Mouse (Mus musculus): ENCODE results near the gene Foxj1. TPM values are rescaled to one million over a fixed set of nuclear protein-coding genes. Genes with fewer than 3 reads are reported as not detected.

Foxj1 gene
- polyA plus RNA-seq, 1 experiment from 2014 or later = 7.8 TPM

GRCm38 (mm10) chr11:116337000-116337399, 1.8 kb upstream of the Foxj1 start:
- Histone ChIP-seq H3K27me3 (peaks cover 24% of the 10 kb centered on the region), H3K9me3 (no peaks in the 10 kb centered on the region), H3K4me1 (replicated peaks) (peaks cover 52% of the 10 kb centered on the region), H3K27ac (replicated peaks) (no peak overlapping the region), H3K4me2 (no peak overlapping the region), H3K9ac (no peak overlapping the region), H3K4me3 (no peak overlapping the region), H3K36me3 (peaks cover 31% of the 10 kb centered on the region)
- ATAC-seq (ENCODE audit: low read depth) = no peak
- 61% methylated on average over 12 of the region's 12 CpGs for WGBS

GRCm38 (mm10) chr11:116336393-116336792, 1.2 kb upstream of the Foxj1 start:
- Histone ChIP-seq H3K36me3 (peaks cover 26% of the 10 kb centered on the region), H3K4me2 (peak overlapping the region; percentile 85), H3K9me3 (no peaks in the 10 kb centered on the region), H3K9ac (peak overlapping the region; percentile 65), H3K27me3 (peaks cover 24% of the 10 kb centered on the region), H3K4me1 (replicated peaks) (peaks cover 58% of the 10 kb centered on the region), H3K4me3 (no peak overlapping the region), H3K27ac (replicated peaks) (peak overlapping the region; percentile 71; the same call in 1 of the 2 replicates)
- no peak for ATAC-seq (ENCODE audit: low read depth)
- WGBS = 64% methylated on average over 4 of the region's 4 CpGs

GRCm38 (mm10) chr11:116334417-116334782, 799 bp downstream of the Foxj1 start:
- Histone ChIP-seq H3K4me2 (peak overlapping the region; percentile 85), H3K4me1 (replicated peaks) (peaks cover 78% of the 10 kb centered on the region), H3K9me3 (no peaks in the 10 kb centered on the region), H3K27me3 (peaks cover 24% of the 10 kb centered on the region), H3K27ac (replicated peaks) (no peak overlapping the region), H3K9ac (peak overlapping the region; percentile 59), H3K4me3 (peak overlapping the region; percentile 47), H3K36me3 (peaks cover 13% of the 10 kb centered on the region)
- WGBS = 6% methylated on average over 26 of the region's 26 CpGs
- no peak for ATAC-seq (ENCODE audit: low read depth)

- H3K9ac ChIP-seq = peak overlapping the region; percentile 59
- H3K4me2 ChIP-seq = peak overlapping the region; percentile 85
- H3K4me3 ChIP-seq = peak overlapping the region; percentile 47
- peaks cover 10% of the 10 kb centered on the region for H3K36me3 ChIP-seq
- no peak overlapping the region; the same call in 1 of the 2 replicates for H3K27ac ChIP-seq (replicated peaks)
- H3K4me1 ChIP-seq (replicated peaks) = peaks cover 84% of the 10 kb centered on the region
- WGBS = 26% methylated on average over 31 of the region's 31 CpGs
- H3K27me3 ChIP-seq = peaks cover 24% of the 10 kb centered on the region
- no peak for ATAC-seq (ENCODE audit: low read depth)
- H3K9me3 ChIP-seq = no peaks in the 10 kb centered on the region
Observed at GRCm38 (mm10) chr11:116333526-116334416, 1.4 kb downstream of the Foxj1 start.

- peak overlapping the region; percentile 85 for H3K4me2 ChIP-seq
- 0 out of 2 replicates have a peak, but pooled peaks cover 3% of the 10 kb centered on the region for H3K36me3 ChIP-seq
- peak overlapping the region; percentile 41 for H3K9ac ChIP-seq
- 63% methylated on average over 3 of the region's 3 CpGs for WGBS
- H3K9me3 ChIP-seq = no peaks in the 10 kb centered on the region
- no peak for ATAC-seq (ENCODE audit: low read depth)
- no peak overlapping the region for H3K4me3 ChIP-seq
- H3K27me3 ChIP-seq = peaks cover 24% of the 10 kb centered on the region
- H3K4me1 ChIP-seq (replicated peaks) = peaks cover 88% of the 10 kb centered on the region
- H3K27ac ChIP-seq (replicated peaks) = peak overlapping the region; percentile 61
Observed at GRCm38 (mm10) chr11:116332983-116333270, 2.3 kb downstream of the Foxj1 start.

GRCm38 (mm10) chr11:116332232-116332982, 2.8 kb downstream of the Foxj1 start:
- WGBS = 20% methylated on average over 17 of the region's 19 CpGs
- no peaks in the 10 kb centered on the region for H3K9me3 ChIP-seq
- peak; percentile 38 for ATAC-seq (ENCODE audit: low read depth)
- 0 out of 2 replicates have a peak overlapping the region, but pooled peaks have one; percentile 17 for H3K9ac ChIP-seq
- peak overlapping the region; percentile 73 for H3K27ac ChIP-seq (replicated peaks)
- peaks cover 24% of the 10 kb centered on the region for H3K27me3 ChIP-seq
- H3K36me3 ChIP-seq = no peaks in the 10 kb centered on the region
- peaks cover 88% of the 10 kb centered on the region for H3K4me1 ChIP-seq (replicated peaks)
- H3K4me3 ChIP-seq = no peak overlapping the region
- H3K4me2 ChIP-seq = peak overlapping the region; percentile 85

GRCm38 (mm10) chr11:116330211-116330518, 5.0 kb downstream of the Foxj1 start:
- H3K9ac ChIP-seq = peak overlapping the region; percentile 27; the same call in 1 of the 2 replicates
- WGBS = 51% methylated on average over 7 of the region's 7 CpGs
- peak overlapping the region; percentile 83 for H3K27ac ChIP-seq (replicated peaks)
- H3K27me3 ChIP-seq = peaks cover 24% of the 10 kb centered on the region
- no peaks in the 10 kb centered on the region for H3K9me3 ChIP-seq
- no peak overlapping the region for H3K4me3 ChIP-seq
- peaks cover 67% of the 10 kb centered on the region for H3K4me1 ChIP-seq (replicated peaks)
- ATAC-seq (ENCODE audit: low read depth) = no peak
- H3K4me2 ChIP-seq = no peak overlapping the region
- no peaks in the 10 kb centered on the region for H3K36me3 ChIP-seq

GRCm38 (mm10) chr11:116329314-116330210, 5.6 kb downstream of the Foxj1 start:
- ATAC-seq (ENCODE audit: low read depth) = peak; percentile 66
- Histone ChIP-seq H3K9ac (peak overlapping the region; percentile 27; the same call in 1 of the 2 replicates), H3K9me3 (no peaks in the 10 kb centered on the region), H3K4me2 (no peak overlapping the region), H3K27me3 (peaks cover 18% of the 10 kb centered on the region), H3K4me3 (no peak overlapping the region), H3K4me1 (replicated peaks) (peaks cover 61% of the 10 kb centered on the region), H3K27ac (replicated peaks) (peak overlapping the region; percentile 83), H3K36me3 (no peaks in the 10 kb centered on the region)
- WGBS = 35% methylated on average over 18 of the region's 18 CpGs

- no peaks in the 10 kb centered on the region for H3K9me3 ChIP-seq
- 77% methylated on average over 7 of the region's 7 CpGs for WGBS
- H3K27ac ChIP-seq (replicated peaks) = no peak overlapping the region
- H3K9ac ChIP-seq = no peak overlapping the region
- H3K36me3 ChIP-seq = no peaks in the 10 kb centered on the region
- ATAC-seq (ENCODE audit: low read depth) = no peak
- H3K4me1 ChIP-seq (replicated peaks) = peaks cover 36% of the 10 kb centered on the region
- no peak overlapping the region for H3K4me3 ChIP-seq
- H3K27me3 ChIP-seq = no peaks in the 10 kb centered on the region
- H3K4me2 ChIP-seq = no peak overlapping the region
Observed at GRCm38 (mm10) chr11:116326963-116327603, 8.1 kb downstream of the Foxj1 start.

GRCm38 (mm10) chr11:116318719-116319659, 16.2 kb downstream of the Foxj1 start:
- ATAC-seq (ENCODE audit: low read depth) = peak; percentile 84

More at GRCm38 (mm10) chr11:116318719-116319659, 16.2 kb downstream of the Foxj1 start:
- H3K4me2 ChIP-seq = peak overlapping the region; percentile 78
- no peaks in the 10 kb centered on the region for H3K36me3 ChIP-seq
- peaks cover 11% of the 10 kb centered on the region for H3K4me1 ChIP-seq (replicated peaks)
- 1% methylated on average over 41 of the region's 41 CpGs for WGBS
- no peak overlapping the region for H3K27ac ChIP-seq (replicated peaks)
- no peaks in the 10 kb centered on the region for H3K9me3 ChIP-seq
- H3K27me3 ChIP-seq = peaks cover 7% of the 10 kb centered on the region
- H3K4me3 ChIP-seq = peak overlapping the region; percentile 39
- H3K9ac ChIP-seq = peak overlapping the region; percentile 68
